Mouse (Mus musculus): ENCODE data around the gene Nr4a1.

DNA sequence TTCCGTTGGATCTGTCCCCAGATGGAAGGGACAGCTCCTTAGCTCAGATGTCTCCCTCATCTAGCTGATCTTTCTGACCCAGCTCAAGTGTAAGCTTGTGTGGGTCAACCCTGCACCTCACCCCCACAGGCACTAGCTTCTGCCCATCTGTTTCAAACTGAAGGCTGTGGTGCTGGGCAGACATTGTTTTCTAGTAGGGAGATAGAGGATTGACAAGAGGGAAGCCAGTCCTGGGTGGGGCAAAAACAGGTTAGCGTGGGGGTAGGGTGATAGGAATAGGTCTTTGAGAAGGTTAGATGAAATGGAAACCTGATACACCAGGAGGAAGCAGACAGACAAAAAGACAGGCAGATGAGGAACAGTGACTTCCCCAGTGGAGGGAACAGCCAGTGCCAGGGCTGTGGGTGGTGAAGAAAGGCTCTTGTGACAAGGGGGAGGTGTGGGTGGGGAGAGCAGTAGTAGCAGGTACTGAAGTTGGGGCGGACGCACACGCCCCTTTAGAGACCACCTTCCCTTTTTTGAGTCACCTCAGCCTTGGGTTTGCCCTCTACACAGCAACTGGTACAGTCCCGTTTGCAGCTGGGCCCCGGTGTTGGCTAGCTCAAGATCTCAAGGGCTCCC is 1.9 kb downstream of the Nr4a1 start:
- TF ChIP-seq JUN (IDR thresholded peaks at IDR 0.05; ENCODE audit: insufficient read depth, low read depth, low read length): no peak
- TF ChIP-seq ZMIZ1 (IDR thresholded peaks at IDR 0.05; ENCODE audit: low read depth, low read length): no peak
- no peak for TF ChIP-seq CTCF (conservative IDR thresholded peaks at IDR 0.05 in 1 of 2, IDR thresholded peaks at IDR 0.05 in 1 of 2; ENCODE audit: low read depth in 2 of 2, low read length in 2 of 2)
- no peak for TF ChIP-seq ZNF384 (IDR thresholded peaks at IDR 0.05; ENCODE audit: low read depth, low read length)
- TF ChIP-seq TCF12 (IDR thresholded peaks at IDR 0.05; ENCODE audit: low read depth, low read length): no peak
- no peak for TF ChIP-seq POLR2A (IDR thresholded peaks at IDR 0.05; ENCODE audit: low read depth, low read length)
- no peak for TF ChIP-seq MAFK (IDR thresholded peaks at IDR 0.05; ENCODE audit: insufficient replicate concordance, low read length)

All from CH12.LX (cell line).